Mouse (Mus musculus) olfactory bulb, adult 2 months (tissue): ENCODE data around the gene Zbtb40.

Experiments
- CTCF ChIP-seq: fragments of 200-500 bp; IDR thresholded peaks from 2 replicates; pipeline ENCODE4 v1.5.1; 2012; ENCODE audit warnings: low read depth, mild to moderate bottlenecking, low read length, moderate library complexity; ENCODE audit not compliant: insufficient read depth
- POLR2A ChIP-seq: fragments of 200-500 bp; IDR thresholded peaks from 2 replicates; pipeline ENCODE4 v1.6.1; 2012; ENCODE audit warnings: mild to moderate bottlenecking, low read depth, low read length, moderate library complexity; ENCODE audit not compliant: insufficient read depth

- no peak for TF ChIP-seq CTCF
- TF ChIP-seq POLR2A, result no peak
Measured at GRCm38 (mm10) chr4:136996933-136997332, 51.7 kb downstream of the Zbtb40 start.
